Mouse (Mus musculus) right cerebral cortex, adult 2 months (tissue): ENCODE data around the gene Gm6793.
A peak's percentile ranks its signal among the peaks of the same experiment; 100 is the strongest.

ENCODE experiments used
- DNase-seq, 2 experiments: peaks; one replicate each; pipeline ENCODE4 v3.0.0; 2021 to 2022; ENCODE audit warnings: low spot score in 2 of 2

Gm6793 gene

DNA sequence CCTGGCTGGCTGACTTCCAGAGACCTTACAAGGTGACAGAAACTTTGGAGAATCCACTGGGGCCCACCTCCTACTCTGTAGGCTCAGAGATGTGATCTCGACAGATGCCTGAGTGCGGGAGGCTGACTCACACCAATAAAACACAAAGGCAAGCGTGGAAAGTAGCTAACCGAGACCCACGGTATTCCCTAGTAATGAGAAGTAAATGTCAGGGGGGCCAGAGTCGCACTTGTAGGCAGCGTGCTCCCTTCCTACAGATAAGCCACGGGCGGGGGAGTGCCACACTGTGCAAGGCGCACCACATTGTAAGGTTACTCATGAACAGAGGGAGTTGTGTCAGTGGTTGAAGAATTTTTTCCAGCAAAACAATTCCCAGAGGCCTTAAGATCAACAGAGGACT, 30.3 kb downstream of the Gm6793 start:
- peak; percentile 35 to 56 for DNase-seq

DNA sequence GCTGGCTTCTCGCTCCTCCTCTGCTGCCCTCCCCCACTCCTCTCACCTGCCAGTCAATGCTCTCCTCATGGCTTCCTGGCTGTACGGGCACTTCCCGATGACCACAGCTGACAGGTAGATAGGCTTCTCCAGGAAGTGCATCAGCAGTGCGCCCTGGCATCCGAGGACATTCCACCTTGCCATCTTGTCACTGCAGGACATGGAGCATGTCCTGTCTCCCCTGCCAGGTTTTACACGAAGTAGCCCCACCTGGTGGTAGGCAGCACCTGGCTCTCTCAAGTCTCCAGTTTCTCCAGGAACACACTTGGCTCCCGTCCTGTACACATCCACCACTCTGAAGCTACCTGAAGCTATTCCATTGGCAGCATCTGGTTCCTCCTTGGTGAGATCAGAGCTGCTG, 32.7 kb downstream of the Gm6793 start:
- DNase-seq, result no peak

DNA sequence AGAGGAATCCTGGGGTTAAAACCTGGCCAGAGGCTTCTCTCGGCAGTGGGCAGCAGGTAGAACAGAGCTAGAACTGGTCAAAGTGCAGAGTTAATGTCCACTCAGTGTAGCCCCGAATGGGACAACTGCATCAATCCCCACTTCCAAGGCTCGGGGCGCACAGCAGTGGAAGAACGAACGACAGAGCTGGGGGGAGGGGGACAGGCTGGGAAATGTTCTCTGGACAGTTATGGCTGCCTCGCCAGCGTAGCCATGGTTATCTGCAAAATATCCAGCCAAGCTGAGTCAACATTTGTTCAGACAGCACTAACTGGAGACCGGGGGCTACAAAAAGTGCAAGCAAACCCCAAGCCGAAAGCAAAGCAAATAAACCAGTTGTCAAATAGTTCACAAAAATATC, 36.7 kb downstream of the Gm6793 start:
- DNase-seq, result no peak

DNA sequence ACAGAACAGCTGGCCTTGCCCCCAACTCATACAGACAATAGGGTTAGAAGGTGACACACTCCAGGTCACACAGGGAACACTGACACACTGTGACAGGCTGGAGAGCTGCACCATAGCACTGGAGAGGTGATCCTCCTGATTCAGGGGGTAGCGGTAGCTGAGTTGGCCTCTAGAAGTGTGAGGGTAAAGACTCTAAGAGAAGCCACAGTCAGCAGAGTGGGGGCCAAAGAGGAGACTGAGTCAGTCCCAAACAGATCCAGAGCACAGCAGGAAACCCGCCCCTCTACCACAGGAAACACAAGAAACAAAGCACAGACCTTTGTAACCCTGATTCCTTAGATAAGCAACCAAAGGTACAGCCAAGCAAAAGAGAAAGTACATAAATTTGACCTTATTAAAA, 38.5 kb downstream of the Gm6793 start:
- no peak for DNase-seq

DNA sequence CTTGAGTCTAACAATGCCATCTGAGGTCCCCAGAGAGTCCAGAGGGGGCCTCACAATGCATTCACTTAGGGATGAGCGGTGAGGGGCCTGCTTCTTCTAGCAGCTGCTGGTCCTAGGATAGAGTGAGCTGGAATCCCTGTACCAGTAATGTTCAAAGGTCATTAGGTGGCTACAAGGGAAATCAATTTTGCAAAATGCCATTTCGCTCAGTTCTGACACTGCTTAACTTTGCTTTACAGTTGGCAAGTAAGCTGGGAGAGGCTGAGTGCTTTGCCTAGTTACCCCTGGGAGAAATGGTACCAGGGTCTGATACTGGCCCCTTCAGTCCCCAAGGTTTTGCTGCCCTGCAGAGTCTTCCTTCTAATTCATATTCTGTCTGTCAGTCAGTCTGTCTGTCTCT, 39.1 kb downstream of the Gm6793 start:
- DNase-seq, result no peak

DNA sequence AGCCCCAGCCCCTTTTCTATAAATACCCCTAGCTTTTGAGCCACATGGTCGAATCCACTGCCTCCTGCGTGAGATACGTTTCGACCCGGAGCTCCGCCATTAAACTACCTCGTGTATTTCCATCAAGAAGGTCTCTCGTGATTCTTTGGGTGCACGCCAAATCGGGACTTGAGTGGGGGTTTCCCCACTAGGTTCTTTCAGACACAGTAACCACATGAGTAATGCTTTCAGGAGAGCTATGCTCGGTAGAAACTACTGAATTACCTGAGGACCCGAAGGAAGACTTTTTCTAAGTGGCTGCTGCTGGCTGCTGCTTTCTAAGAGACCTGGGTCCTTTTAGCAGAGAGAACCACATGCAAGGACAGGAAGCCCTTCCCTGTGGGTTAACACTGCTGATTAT, 40.7 kb downstream of the Gm6793 start:
- DNase-seq, result no peak

DNA sequence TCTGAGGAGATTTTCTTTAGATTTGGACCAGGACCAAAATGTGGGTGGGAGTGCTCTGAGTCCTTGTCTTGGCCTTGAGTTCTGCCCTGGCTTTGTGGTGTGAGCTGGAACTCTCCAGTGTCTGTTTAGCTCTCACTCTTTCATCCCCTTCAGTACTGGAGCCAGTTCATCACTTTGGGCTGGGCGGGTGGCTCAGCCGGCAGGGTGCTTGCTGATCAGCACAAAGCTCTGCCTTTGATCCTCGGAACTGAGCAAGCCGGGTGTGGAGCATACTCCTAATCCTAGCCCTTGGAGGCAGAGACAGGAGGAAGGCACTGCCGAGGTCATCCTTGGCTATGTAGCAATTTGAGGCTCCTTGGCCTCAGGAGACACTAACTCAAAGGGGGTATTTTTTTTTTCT, 45.8 kb downstream of the Gm6793 start:
- no peak for DNase-seq

DNA sequence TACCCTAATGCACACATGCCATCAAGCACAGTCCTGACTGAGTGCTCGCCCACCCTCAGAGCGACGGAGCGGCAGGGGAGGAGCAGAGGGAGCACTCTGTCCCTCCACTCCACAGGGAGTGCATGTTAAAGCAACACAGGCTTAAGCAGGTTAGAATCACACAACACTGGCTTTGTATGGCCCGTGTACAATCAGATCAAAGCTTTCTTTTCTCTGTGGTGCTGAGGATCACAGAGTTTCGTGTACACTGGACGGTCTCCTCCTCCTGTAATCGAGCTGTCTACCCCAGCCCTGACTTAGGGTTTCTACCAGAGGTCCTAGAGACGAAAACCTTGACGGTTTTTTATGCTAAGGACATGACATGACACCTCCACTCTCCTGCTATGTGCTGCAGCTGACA, 46.3 kb downstream of the Gm6793 start:
- no peak for DNase-seq

DNA sequence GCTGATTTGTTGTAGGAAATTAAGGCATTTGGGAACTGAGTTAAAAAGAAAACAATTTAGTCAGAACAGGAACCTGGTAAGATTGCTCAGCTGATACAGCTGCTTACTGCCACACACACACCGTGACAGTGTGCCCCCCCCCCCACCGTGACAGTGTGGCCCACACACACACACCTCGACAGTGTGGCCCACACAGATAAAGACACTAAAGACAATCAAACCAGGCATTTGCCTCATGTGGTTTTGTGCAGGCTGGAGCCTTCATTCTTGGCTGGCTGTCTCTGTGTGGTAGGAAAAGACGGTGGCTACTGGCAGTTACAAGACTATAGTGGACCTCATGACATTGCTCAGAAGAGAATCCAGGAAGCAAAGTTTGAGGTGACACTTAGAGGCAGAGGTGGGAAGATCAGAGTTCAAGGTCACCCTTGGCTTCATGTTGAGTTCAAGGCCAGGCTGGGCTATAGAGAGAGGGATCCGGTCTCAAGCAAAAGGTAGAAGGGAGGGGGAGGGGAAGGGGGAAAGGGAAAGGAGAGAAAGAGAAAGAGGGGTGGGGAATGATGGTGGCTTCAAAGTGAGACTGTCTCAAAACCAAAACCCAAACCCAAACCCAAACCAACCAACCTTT, 47.5 kb downstream of the Gm6793 start:
- no peak for DNase-seq

DNA sequence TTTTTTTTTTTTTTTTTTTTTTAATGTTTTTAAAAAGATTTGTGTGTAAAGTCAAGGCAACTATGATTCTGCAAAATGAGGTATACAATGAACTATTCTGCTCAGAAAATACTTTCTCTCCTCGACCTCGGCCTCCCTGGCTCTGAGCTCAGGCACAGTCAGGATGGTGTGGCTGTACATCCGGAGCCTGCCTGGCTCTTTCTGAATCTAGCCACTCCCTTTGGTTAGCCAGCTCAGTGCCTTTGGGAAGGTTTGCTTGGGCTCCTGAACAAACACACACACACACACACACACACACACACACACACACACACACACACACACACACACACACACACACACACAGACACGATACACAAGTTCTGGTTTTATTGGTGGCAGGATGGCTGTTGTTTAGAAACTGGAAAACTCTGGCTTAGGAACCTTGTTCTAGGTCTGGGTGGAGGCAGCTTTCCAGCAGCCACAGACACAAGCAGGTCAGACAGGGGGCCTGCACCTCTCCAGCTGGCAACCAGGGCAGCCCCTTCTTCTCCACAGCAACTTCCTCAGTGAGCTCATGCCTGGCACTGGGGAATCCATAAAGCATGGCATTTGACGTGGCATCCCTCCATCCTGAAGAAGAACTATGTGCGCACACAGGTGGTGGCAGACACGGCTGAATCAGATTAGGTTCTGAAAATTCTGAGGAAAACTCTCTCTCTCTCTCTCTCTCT, 49.8 kb downstream of the Gm6793 start:
- no peak for DNase-seq

DNA sequence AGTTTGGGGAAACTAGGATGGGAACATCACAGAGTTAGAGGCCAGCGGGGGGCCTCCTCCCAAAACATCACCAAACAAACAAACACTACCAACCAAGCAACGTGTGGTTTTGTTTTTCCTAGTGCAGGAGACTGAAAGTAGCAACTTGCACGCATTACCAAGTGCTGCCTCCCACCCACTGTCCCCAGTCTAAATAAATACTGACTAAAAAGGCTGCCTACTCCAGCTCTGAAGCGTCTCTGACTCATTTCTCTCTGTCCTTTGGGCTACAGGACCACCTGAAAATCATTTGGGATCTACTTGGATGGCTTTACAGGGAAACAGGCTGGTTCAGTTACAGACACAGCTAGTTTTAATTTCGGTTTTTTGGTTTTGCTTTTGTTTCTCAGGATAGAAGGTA, 50.5 kb downstream of the Gm6793 start:
- no peak for DNase-seq

DNA sequence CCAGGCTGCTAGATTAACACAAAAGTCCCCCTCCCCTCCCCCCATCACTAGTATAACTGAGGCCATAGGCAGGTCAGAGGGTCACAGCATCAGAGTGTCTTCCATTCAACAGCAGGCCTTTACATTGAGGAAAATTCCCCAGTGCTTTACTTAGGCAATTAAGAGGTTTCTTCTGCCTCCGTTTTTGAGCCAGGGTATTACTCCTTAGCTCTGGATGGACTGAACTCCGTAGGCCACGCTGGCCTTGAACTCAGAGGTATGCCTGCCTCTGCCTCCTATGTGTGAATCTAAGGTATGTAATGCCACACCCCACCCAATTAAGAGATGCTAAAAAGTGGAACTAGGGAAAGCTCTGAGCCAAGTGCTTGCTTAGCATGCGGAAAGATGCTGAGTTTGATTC, 51.3 kb downstream of the Gm6793 start:
- DNase-seq, result no peak
